Mouse (Mus musculus) thymus, adult 2 months (tissue): ENCODE measurements around the gene Atp6v1g2.

Experiments used
- CTCF ChIP-seq: fragments of 200-500 bp; IDR thresholded peaks from 2 replicates; pipeline ENCODE4 v1.5.1; 2012; ENCODE audit warnings: mild to moderate bottlenecking, control low read depth, low read length, moderate library complexity, borderline replicate concordance; ENCODE audit not compliant: control insufficient read depth, poor library complexity, insufficient read depth; ENCODE audit errors: extremely low read depth
- POLR2A ChIP-seq: fragments of 200-500 bp; IDR thresholded peaks from 2 replicates; pipeline ENCODE4 v1.6.1; 2012; ENCODE audit warnings: mild to moderate bottlenecking, low read length, control low read depth, moderate library complexity; ENCODE audit not compliant: control insufficient read depth, poor library complexity, insufficient read depth; ENCODE audit errors: extremely low read depth

- TF ChIP-seq CTCF (0 out of 2 replicates have a peak, but pooled peaks have one; percentile 18), POLR2A (peak; percentile 81)
Measured at GRCm38 (mm10) chr17:35201787-35202186, 31.7 kb upstream of the Atp6v1g2 start, which contains the start of gene Tnf.
